Mouse (Mus musculus): ENCODE data around the gene Sox14.

DNA sequence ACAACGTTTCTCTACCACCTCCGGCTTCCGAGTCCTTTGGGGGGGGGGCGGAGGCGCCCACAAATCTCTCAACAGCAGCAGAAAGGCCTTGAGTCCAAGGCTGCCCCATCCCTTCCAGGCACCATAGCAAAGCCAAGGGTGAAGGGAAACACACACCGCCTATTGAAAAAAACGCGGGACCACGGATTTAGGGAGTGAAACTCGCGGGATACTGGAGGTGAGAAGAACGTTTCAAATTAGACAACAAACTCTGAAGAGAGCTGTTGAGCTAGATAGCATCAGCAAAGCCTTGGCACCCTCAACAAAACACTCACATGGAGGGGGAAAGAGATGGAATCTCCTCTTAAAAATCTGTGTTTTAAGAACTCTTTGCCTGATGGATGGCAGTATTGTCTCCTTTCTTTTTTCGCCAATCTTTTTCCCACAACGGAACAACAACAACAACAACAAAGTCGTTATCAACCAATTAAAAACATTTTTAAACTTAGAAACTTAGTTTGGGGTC, 2.8 kb downstream of the Sox14 start:
- no peak for TF ChIP-seq CTCF (IDR thresholded peaks at IDR 0.05; ENCODE audit: low read depth, low read length)
- TF ChIP-seq POLR2A (IDR thresholded peaks at IDR 0.05; ENCODE audit: insufficient read depth, low read length), result no peak
- no peak for TF ChIP-seq EP300 (IDR thresholded peaks at IDR 0.05; ENCODE audit: insufficient read depth, low read depth, low read length)

All from ES-Bruce4 (cell line).